Mouse (Mus musculus) kidney, adult 2 months (tissue): Measurements from ENCODE around the gene Crat.

Experiments used
- CTCF ChIP-seq: fragments of 200-500 bp; conservative IDR thresholded peaks from 2 replicates; pipeline ENCODE4 v1.5.1; 2011; ENCODE audit warnings: low read depth, mild to moderate bottlenecking, control low read depth, low read length, moderate library complexity, mixed read lengths; ENCODE audit not compliant: insufficient read depth, insufficient read length
- POLR2A ChIP-seq: fragments of 200-500 bp; IDR thresholded peaks from one replicate; pipeline ENCODE4 v1.6.1; 2011; ENCODE audit warnings: low read depth, low read length, control low read depth

- TF ChIP-seq CTCF (no peak), POLR2A (no peak)
Observed at GRCm38 (mm10) chr2:30446891-30447826, 31.5 kb upstream of the Crat start.
